Mouse (Mus musculus) stomach, postnatal 0 days (tissue): ENCODE results near the gene Khdc4.

Source experiments
- CTCF ChIP-seq: IDR thresholded peaks from 2 replicates; pipeline ENCODE4 v1.5.1; 2016; ENCODE audit warnings: antibody characterized with exemption, low read depth, mild to moderate bottlenecking, moderate library complexity
- EP300 ChIP-seq: optimal IDR thresholded peaks from 2 replicates; pipeline ENCODE3; 2016; ENCODE audit warnings: antibody characterized with exemption

DNA sequence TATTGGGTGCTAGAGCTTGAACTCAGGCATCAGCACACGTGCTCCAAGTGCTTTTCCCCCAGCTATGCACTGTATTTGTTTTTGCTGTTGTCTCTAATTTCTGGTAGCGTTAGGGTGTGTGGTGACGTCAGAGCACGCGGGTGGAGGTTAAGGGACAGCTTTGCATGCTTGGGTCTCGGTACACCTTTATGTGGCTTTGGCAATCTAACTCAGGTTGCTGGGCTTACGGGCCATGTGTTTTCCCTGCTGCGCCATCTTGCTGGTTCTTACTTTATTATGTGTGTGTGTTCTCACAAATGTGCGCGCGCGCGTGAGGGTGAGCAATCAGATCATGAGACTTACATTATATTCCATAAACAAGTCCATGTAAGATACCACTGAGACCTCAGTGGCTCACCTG lies 35.6 kb upstream of the Khdc4 start:
- no peak for TF ChIP-seq EP300
- TF ChIP-seq CTCF: no peak
